Mouse (Mus musculus): ENCODE data around the gene Ptafr. TPM values are rescaled to one million over a fixed set of nuclear protein-coding genes. Genes with fewer than 3 reads are reported as not detected.

Ptafr gene
- 1 to 10 TPM; 1.9 to 2.3 TPM for total RNA-seq (2021)
- long read RNA-seq, experiment 1, partial matches to known transcripts: 0 of 1 reads
- long read RNA-seq, experiment 1, other reads (novel, unspliced or antisense): 1 of 1 reads
- long read RNA-seq, experiment 2: 0 reads

GRCm38 (mm10) chr4:132563965-132564364 lies at the start of gene Ptafr:
Gene Ptafr, plus strand, starts transcription at chr4:132564067.
- DNase-seq: peak; percentile 45

GRCm38 (mm10) chr4:132514555-132515135 lies 49.2 kb upstream of the Ptafr start:
- peak; percentile 93 for DNase-seq

DNA sequence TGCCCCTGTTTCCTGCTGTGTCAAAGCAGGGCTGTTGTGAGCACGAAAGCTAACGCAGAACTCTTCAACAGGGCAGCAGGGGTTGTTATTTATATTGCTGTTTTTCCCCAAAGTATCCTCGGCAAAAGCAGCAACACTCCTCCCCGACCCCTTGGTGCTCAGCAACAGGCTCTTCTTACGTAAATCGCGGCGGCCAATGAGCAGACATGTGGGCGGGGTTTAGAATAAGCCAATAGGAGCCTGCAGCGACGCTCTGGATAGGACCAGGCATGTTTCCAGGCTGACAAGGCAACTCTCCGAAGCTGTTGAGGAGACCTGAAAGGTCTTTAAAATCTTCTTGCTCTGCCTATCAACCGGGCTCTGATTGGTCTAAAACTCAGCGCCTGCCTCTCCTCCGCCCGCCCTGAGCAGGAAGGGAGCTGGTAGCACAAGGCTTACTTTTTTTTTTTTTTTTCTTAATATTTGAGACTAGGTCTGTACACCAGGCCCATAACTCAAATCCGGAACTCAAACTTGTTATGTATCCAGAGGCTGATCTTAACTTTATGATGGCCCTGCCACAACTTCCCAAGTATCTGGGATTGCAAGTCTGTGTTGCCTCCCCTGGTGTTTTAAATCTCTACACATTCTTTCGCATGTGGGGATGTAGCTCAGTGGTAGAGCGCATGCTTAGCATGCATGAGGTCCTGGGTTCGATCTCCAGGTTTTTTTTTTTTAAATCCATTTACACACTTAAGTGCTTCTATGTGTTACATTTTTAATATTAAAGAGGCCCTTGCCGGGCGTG lies 48.3 kb upstream of the Ptafr start:
- peak; percentile 93 for DNase-seq

GRCm38 (mm10) chr4:132518066-132518465 lies 45.8 kb upstream of the Ptafr start:
- no peak for DNase-seq

DNA sequence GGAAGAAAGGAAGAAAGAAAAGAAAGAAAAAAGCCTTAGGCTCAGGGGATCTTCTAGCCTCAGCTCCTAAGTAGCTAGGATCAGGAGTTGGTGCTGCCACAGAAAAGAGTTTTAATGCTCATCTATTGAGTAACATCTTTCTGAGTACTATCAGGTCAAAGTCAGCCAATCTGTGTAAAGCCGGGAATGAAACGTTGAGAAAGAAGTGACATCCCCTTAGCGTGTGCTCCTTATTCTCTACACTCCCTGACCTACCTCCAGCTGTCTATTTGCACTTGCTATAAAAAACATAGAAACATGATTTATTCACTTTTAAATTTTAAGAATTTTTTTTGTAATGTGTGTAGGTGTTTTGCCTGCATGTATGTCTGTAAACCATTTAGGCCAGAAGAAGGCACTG lies 44.7 kb upstream of the Ptafr start:
- DNase-seq: no peak

DNA sequence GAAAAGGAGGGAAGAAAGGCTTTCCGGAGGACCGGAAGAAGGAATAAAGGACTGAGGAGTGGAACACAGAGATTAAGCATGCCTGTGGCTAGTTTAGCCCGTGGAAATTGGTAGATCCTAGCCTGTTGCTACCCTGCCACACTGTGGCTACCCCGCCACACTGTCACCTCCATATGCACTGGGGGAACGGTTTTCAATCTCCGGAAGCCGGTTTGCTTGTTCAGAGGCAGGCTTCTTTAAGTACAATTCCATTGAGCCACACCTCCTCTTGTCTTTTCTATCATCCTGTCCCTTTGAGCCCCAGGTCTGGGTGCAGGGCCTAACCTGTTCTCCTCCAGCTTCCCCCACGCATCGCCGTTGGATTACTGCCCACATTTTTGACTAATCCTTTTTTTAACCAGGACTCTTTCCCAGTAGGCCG lies 39.5 kb upstream of the Ptafr start:
- DNase-seq: no peak

- no peak for DNase-seq
Observed at GRCm38 (mm10) chr4:132524808-132525207, 39.1 kb upstream of the Ptafr start.

DNA sequence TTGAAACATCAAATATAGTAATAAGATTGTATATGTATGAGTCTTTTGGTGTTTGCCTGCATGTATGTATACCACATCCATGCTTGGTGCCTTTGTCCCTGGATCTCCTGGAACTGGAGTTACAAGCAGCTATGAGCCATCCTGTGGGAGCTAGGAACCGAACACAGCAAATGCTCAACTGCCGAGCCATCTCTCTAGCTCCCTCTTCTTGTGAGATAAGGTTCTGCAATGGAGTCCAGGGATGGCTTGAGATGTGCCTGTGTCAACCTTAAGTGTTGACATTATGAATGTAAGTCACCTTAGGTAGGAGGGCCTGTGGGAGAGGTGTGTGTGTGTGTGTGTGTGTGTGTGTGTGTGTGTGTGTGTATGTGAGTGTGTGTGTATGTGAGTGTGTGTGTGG lies 37.2 kb upstream of the Ptafr start:
- DNase-seq: no peak

GRCm38 (mm10) chr4:132527917-132528522 lies 35.8 kb upstream of the Ptafr start:
- DNase-seq: no peak

DNA sequence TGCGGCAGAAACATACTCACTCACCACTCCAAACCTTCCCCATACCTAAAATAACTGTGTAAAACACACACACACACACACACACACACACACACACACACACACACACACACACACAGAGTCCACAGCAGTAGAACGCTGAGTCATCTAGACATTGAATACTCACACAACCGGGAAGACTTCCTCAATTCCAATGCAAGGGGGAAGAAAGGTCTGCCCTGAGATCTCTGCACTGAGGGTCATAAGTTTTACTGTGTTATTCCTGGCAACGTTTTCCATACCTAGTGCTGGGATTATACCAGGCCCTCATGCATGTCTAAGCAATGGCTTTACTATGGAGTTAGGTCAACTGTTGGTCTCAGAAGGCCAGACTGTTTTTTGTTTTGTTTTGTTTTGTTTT lies 34.5 kb upstream of the Ptafr start:
- no peak for DNase-seq

DNA sequence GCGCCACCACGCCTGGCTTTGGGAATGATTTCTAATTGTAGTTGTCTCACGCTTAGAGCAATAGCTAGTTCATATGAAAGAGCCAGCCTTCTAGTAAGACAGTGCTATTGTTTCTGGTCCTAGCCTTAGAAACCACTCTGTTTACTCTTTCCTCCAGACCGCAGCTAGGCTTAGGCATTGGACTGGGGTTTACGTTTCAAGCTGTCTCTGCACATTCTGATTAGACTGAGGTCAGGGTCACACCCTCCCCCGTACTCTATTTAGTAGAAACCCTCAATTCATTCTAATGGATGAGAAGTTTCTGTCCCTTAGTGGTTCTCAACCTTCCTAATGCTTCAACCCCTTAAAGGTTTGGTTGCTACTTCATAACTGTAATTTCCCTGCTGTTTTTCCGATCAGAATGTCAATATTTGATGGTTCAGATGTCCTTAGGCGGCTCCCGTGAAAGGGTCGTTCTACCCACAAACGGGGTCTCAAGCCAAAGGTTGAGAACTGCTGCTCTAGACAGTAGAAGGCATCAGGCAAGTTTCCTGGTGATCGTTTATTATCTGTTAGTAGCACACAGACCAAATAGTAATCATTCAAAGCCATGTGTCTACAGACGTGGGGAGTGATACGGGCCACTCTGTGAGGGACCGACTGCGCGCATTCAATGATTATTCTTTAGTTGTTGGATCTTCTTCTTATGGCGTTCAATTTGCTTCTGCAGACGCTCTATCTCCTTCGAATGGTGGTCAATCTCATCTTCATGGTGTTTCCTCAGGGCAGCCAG lies 33.6 kb upstream of the Ptafr start:
- no peak for DNase-seq

DNA sequence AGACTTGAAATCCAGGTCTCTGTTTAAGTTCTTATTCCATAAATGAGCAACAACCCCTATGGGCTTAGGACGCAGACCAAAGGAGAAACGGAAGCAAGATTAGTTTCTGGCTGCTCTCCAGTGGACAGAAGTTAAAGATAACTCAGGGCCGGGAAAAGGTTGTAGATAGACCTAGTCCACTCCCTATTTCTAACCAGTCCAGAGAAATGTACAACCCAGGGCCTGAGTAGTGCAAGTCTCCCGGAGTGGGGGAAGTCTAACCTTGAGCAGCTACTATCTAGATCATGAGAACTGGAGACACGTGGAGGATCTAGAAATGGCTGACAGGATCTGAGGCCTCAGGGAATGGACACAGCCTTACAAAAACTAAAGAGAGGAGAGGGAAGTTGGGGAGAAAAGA lies 31.4 kb upstream of the Ptafr start:
- peak; percentile 40 for DNase-seq

DNA sequence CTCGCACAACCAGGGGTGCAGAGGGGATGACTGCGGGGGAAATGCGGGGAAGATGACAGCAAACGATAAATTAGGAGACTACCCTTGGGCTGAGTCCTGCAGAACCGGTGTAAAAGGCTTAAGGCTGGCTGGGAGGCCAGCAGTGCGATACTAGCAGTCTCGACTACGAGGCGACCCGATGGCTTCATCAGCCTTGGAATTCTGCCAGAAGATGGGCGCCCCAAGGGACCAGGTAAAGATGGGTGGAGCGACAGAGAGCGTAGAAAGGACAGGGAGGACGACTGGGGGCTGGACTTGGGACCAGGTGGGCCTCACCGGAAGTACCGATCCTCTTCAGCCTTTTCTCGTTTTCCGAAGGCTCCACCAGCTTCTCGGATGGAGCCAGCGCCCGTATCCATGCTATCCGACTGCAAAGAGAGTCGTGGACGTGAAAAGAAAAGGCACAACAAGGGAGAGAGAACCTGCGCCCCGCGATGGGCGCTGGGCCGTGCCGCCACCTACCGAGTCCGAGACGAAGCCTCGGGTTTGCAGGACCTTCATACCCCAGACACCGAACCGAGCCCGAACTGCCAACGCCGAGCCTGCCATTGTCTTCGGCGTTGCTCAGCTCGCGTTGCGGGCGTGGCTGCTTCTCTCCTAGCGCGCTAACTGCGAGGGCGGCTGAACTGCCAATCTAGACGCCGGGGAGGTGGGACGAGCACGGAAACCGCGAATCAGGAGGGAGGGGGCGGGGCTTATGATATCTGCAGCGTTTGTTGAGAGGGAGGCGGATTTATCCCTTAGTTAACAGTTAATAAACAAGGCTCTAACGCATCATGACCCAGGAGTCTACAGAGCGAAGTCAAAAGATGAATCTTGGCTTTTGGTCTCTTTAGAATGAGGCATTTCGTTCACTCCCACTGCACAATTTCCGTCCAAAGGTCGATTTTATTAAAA lies 30.6 kb upstream of the Ptafr start, which contains the start of gene Atpif1:
Gene Atpif1, minus strand, starts transcription at position 679 of the 936 bp plus-strand sequence.
- peak; percentile 93 for DNase-seq

DNA sequence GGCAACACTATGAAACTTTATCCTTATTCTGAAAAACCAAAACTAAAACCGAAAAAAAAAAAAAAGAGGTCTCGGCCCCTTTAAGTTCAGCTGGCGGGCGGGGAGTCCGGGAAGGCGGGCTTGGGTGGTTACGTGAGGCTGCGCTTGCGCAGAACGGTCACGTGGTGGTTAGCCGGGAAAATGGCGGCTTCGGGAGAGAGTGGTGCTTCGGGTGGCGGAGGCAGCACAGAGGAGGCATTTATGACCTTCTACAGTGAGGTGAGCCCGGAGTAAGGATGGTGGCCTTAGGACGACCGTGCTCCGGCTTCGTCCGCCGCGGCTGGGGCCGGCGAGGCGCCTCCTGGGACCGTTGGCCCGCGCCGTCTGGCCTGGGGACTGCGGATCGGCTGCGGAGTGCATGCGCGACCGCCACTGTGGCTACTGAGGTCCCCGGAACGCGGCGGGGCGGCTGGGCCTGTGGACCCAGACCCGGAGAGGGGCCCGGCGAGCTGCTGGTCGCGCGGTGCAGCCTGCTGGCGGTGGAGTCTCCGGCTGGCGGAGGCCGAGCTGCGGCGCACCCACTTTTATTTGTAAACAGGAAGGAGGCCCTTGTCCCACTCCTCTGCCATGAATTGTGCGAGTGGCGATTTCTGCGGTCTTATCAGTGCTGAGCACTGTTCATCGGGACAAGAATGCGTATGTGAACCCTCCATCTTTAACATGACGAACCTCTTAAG lies 28.3 kb upstream of the Ptafr start, which contains the start of gene Dnajc8:
Gene Dnajc8, plus strand, starts transcription at position 145 of the 716 bp plus-strand sequence.
- peak; percentile 97 for DNase-seq

- no peak for DNase-seq
Observed at GRCm38 (mm10) chr4:132539481-132539880, 24.4 kb upstream of the Ptafr start.

GRCm38 (mm10) chr4:132541413-132541812 lies 22.5 kb upstream of the Ptafr start:
- DNase-seq: peak; percentile 44

GRCm38 (mm10) chr4:132542724-132543123 lies 21.1 kb upstream of the Ptafr start:
- DNase-seq: no peak

DNA sequence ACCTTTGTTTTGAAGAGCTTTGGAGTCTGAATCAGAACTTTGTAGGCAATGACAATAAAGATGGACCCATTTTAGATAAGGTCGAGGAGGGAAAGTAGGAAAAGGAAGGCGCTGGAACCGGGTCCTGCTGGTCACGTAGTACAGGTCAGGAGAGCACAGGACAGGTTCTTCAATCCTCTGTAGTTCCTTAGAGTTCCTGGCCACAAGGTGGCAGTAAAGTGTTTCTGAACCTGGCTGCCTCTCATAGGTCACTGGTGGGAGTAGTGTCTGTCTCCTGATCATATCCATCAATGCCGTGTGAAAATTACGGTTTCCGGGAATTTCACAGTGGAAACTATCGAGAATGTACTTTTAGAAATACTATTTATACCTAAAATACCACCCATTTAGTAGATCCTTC lies 18.0 kb upstream of the Ptafr start:
- DNase-seq: peak; percentile 82

- no peak for DNase-seq
Observed at GRCm38 (mm10) chr4:132554221-132554620, 9.6 kb upstream of the Ptafr start.

DNA sequence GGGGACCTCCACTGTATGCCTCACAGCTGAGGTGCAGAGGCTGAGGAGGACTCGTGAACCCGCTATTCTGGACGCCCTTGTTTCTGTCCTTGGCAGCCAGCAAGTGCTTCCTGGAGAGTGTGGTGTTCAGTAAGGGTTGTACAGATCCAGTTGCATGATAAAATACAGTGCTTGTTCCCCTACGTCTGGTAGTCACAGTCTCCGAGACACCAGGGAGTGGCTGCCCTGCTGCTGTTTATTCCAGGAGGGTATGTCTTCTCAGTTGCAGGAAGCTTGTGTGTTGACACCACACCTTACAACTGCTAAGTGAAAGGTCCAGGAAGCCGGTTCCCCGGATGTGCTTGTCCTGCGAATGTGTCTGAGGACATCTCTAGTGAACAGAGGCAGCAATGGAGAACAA lies 9.2 kb upstream of the Ptafr start:
- DNase-seq: no peak

Measured in adrenal gland, postnatal 10 days (tissue).